Mouse (Mus musculus) ES-Bruce4 (cell line): ENCODE data around the gene Wnt2. TPM values are rescaled to one million over a fixed set of nuclear protein-coding genes. Genes with fewer than 3 reads are reported as not detected.

ENCODE experiments used
- H3K27ac ChIP-seq: 2 replicates; pipeline ENCODE4 v1.5.1; 2012; ENCODE audit warnings: low read length, inconsistent platforms; ENCODE audit not compliant: insufficient read depth
- H3K27me3 ChIP-seq: 2 replicates; pipeline ENCODE4 v1.6.1; 2012; ENCODE audit warnings: mild to moderate bottlenecking, low read length, inconsistent platforms; ENCODE audit not compliant: control insufficient read depth, poor library complexity, insufficient read depth, severe bottlenecking
- H3K36me3 ChIP-seq: 2 replicates; pipeline ENCODE4 v1.6.1; 2012; ENCODE audit warnings: inconsistent platforms, mild to moderate bottlenecking, low read length, moderate library complexity; ENCODE audit not compliant: control insufficient read depth, poor library complexity, insufficient read depth, severe bottlenecking
- H3K4me1 ChIP-seq: one replicate; pipeline ENCODE4 v1.8.1; 2011; ENCODE audit warnings: low read length; ENCODE audit not compliant: control insufficient read depth, insufficient read depth
- H3K4me3 ChIP-seq: 2 replicates; pipeline ENCODE4 v1.5.1; 2011; ENCODE audit warnings: low read depth, mild to moderate bottlenecking, low read length
- H3K9ac ChIP-seq: 2 replicates; pipeline ENCODE4 v1.6.1; 2012; ENCODE audit warnings: low read depth, mild to moderate bottlenecking, inconsistent platforms; ENCODE audit not compliant: poor library complexity, severe bottlenecking
- H3K9me3 ChIP-seq: replicated peaks from 2 replicates; pipeline ENCODE4 v1.6.1; 2012; ENCODE audit warnings: mild to moderate bottlenecking, low read length, inconsistent platforms; ENCODE audit not compliant: control insufficient read depth, poor library complexity, insufficient read depth, severe bottlenecking
- CTCF ChIP-seq: IDR thresholded peaks from one replicate; pipeline ENCODE4 v1.8.1; 2011; ENCODE audit warnings: low read depth, low read length
- EP300 ChIP-seq: IDR thresholded peaks from 2 replicates; pipeline ENCODE4 v1.6.1; 2011; ENCODE audit warnings: low read depth, low read length; ENCODE audit not compliant: insufficient read depth
- POLR2A ChIP-seq: IDR thresholded peaks from one replicate; pipeline ENCODE4 v1.8.1; 2011; ENCODE audit warnings: low read length; ENCODE audit not compliant: insufficient read depth
- polyA plus RNA-seq: library from polyadenylated mRNA; stranded (reverse); fragments of >200 nt; gene quantifications from 2 replicates; pipeline ENCODE4 v1.2.4, GENCODE M21; 2011; ENCODE audit warnings: low read depth; ENCODE audit not compliant: missing spikeins, insufficient read depth, insufficient read length

Wnt2 gene
- polyA plus RNA-seq, 1 experiment, result not detected

- no peaks in the 10 kb centered on the region for H3K27me3 ChIP-seq
These were observed 59.0 kb downstream of the Wnt2 start for GRCm38 (mm10) chr6:17971393-17971792.

DNA sequence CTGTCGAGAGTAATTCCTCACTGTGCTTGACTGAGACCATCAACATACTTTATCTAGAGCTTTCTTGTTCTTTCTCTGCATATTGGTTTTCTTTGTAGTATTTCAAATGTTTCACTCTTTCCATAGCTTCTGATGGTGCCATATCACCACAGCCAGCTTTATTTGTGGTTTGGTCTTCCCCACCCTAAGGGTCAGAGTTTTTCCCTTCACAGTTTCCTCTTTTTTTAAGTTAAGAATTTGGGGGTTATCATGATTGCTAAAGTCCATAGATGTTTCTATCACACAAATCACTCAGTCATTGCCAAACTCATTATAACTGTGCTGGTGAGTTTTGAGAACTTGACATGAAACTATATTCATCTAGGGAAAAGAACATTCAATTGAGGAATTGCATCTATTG, 60.6 kb downstream of the Wnt2 start:
- Histone ChIP-seq H3K27me3 (no peaks in the 10 kb centered on the region), H3K4me1 (no peaks in the 10 kb centered on the region), H3K4me3 (no peak overlapping the region), H3K27ac (no peak overlapping the region), H3K9me3 (no peaks in the 10 kb centered on the region), H3K9ac (no peak overlapping the region), H3K36me3 (no peaks in the 10 kb centered on the region)
- TF ChIP-seq POLR2A (no peak), EP300 (no peak), CTCF (no peak)

More at GRCm38 (mm10) chr6:17971393-17971792, 59.0 kb downstream of the Wnt2 start:
- TF ChIP-seq EP300 (no peak), POLR2A (no peak), CTCF (no peak)
- Histone ChIP-seq H3K4me1 (no peaks in the 10 kb centered on the region), H3K9ac (no peak overlapping the region), H3K27ac (no peak overlapping the region), H3K36me3 (no peaks in the 10 kb centered on the region), H3K9me3 (no peaks in the 10 kb centered on the region), H3K4me3 (no peak overlapping the region)

GRCm38 (mm10) chr6:17968467-17969144, 61.8 kb downstream of the Wnt2 start:
- TF ChIP-seq POLR2A (no peak), EP300 (no peak), CTCF (no peak)

DNA sequence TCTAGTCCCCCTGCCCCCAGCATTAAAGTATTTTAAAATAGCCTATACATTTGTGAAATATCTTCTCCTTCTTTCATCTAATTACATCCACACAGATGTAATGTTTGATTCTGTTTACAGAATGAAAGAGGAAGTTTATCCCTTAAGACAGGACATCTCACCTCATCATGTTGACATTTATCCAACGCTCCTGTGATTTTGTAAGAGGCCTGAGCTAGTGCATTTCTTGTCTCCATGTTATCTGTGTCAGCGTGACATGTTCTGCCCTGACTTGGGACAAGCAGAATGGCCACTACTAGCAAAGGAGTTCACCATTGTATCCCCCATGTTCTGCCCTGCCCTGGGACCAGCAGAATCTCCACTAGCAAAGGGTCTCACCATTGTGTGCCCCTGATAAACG, 66.9 kb downstream of the Wnt2 start:
- TF ChIP-seq POLR2A, result no peak
- Histone ChIP-seq H3K36me3 (no peaks in the 10 kb centered on the region), H3K9ac (no peak overlapping the region), H3K4me1 (no peaks in the 10 kb centered on the region), H3K4me3 (no peak overlapping the region), H3K27ac (no peak overlapping the region), H3K27me3 (no peaks in the 10 kb centered on the region), H3K9me3 (no peaks in the 10 kb centered on the region)

More at GRCm38 (mm10) chr6:17968467-17969144, 61.8 kb downstream of the Wnt2 start:
- Histone ChIP-seq H3K4me3 (no peak overlapping the region), H3K27ac (no peak overlapping the region), H3K27me3 (no peaks in the 10 kb centered on the region), H3K36me3 (no peaks in the 10 kb centered on the region), H3K9me3 (no peaks in the 10 kb centered on the region), H3K4me1 (no peaks in the 10 kb centered on the region), H3K9ac (no peak overlapping the region)

- Histone ChIP-seq H3K4me3 (no peak overlapping the region), H3K4me1 (no peaks in the 10 kb centered on the region), H3K9me3 (no peaks in the 10 kb centered on the region), H3K27me3 (no peaks in the 10 kb centered on the region), H3K36me3 (no peaks in the 10 kb centered on the region), H3K27ac (no peak overlapping the region), H3K9ac (no peak overlapping the region)
- no peak for TF ChIP-seq POLR2A
- TF ChIP-seq CTCF, result no peak
These were observed 78.6 kb downstream of the Wnt2 start for GRCm38 (mm10) chr6:17951779-17952178.

DNA sequence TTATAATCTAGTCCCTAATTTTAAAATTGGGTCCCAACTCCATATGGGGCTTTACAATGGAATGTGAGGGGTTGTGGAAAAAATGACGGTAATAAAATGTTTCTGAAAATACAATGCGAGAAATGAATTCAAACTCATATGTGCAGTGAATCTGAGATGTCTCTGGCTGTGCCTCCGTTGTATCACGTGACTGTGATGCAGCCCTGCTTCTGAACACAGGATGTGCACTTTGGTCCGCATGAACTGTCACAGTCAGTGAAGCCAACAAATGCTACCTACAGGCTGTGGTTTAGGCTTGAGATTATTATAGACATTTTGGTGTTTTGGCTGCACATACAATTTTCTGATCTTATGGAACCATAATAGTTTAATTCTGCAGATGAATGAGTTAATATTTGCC, 81.3 kb downstream of the Wnt2 start:
- Histone ChIP-seq H3K9me3 (no peaks in the 10 kb centered on the region), H3K27me3 (no peaks in the 10 kb centered on the region), H3K4me3 (no peak overlapping the region), H3K9ac (no peak overlapping the region), H3K36me3 (no peaks in the 10 kb centered on the region), H3K27ac (no peak overlapping the region), H3K4me1 (no peaks in the 10 kb centered on the region)
- TF ChIP-seq CTCF (no peak), POLR2A (no peak), EP300 (no peak)
